Mouse (Mus musculus) thymus, postnatal 14 days (tissue): ENCODE data around the gene Hdac11.
"Not testable (repeated sequence)": the region's sequence is repeated elsewhere in the genome, so short reads cannot be mapped to it uniquely, and the experiment has no call there.

Source experiments
- DNase-seq: peaks from one replicate; pipeline ENCODE4 v3.0.0; 2021

Gene Hdac11

GRCm38 (mm10) chr6:91205791-91206190, 49.3 kb downstream of the Hdac11 start:
- no peak for DNase-seq

GRCm38 (mm10) chr6:91207491-91207890, 51.0 kb downstream of the Hdac11 start:
- DNase-seq = no peak

- no peak for DNase-seq
Observed at GRCm38 (mm10) chr6:91209780-91210179, 53.3 kb downstream of the Hdac11 start.

GRCm38 (mm10) chr6:91210852-91211251, 54.4 kb downstream of the Hdac11 start:
- no peak for DNase-seq

GRCm38 (mm10) chr6:91212155-91212554, 55.7 kb downstream of the Hdac11 start, which contains the start of gene Fbln2:
Gene Fbln2, plus strand, starts transcription at chr6:91212455.
- not testable (repeated sequence) for DNase-seq

GRCm38 (mm10) chr6:91212571-91212970, 56.1 kb downstream of the Hdac11 start:
- DNase-seq = peak; percentile 31

- no peak for DNase-seq
Observed at GRCm38 (mm10) chr6:91213287-91214218, 57.1 kb downstream of the Hdac11 start.

- no peak for DNase-seq
Observed at GRCm38 (mm10) chr6:91215454-91215853, 59.0 kb downstream of the Hdac11 start.

- DNase-seq = no peak
Observed at GRCm38 (mm10) chr6:91218445-91218844, 62.0 kb downstream of the Hdac11 start.

GRCm38 (mm10) chr6:91218871-91219270, 62.4 kb downstream of the Hdac11 start:
- no peak for DNase-seq

GRCm38 (mm10) chr6:91220062-91220461, 63.6 kb downstream of the Hdac11 start:
- DNase-seq = no peak

GRCm38 (mm10) chr6:91221094-91221493, 64.6 kb downstream of the Hdac11 start:
- DNase-seq = peak; percentile 16

GRCm38 (mm10) chr6:91222694-91223346, 66.4 kb downstream of the Hdac11 start:
- DNase-seq = no peak
